Mouse (Mus musculus): ENCODE data around the gene Dlg1.

- no peak for TF ChIP-seq CTCF (IDR thresholded peaks at IDR 0.05; ENCODE audit: control insufficient read depth, insufficient read depth, insufficient replicate concordance, low read depth, low read length)
- peak; percentile 27; the same call in 1 of the 2 replicates for TF ChIP-seq POLR2A (IDR thresholded peaks at IDR 0.05; ENCODE audit: control insufficient read depth, low read depth, low read length)
Observed at GRCm38 (mm10) chr16:31896971-31897774, 233.9 kb downstream of the Dlg1 start.
